Mouse (Mus musculus): ENCODE measurements at regions not wholly inside any gene's neighbourhood (a gene's known extent, or its start where the extent isn't known, plus 50 kb on each side); places are given as distances from the start of the nearest gene placed in this dataset.

GRCm38 (mm10) chr2:169360272-169360671, 227.3 kb downstream of the Gm11011 start:
- TF ChIP-seq CTCF (IDR thresholded peaks at IDR 0.05 in 2 of 3, conservative IDR thresholded peaks at IDR 0.05 in 1 of 3; ENCODE audit: control insufficient read depth in 1 of 3, insufficient read depth in 1 of 3, low read depth in 2 of 3, low read length in 3 of 3, poor library complexity in 1 of 3, severe bottlenecking in 1 of 3) (no peak), POLR2A (IDR thresholded peaks at IDR 0.05; ENCODE audit: control insufficient read depth in 1 of 2, insufficient read depth in 1 of 2, low read depth in 1 of 2, low read length in 2 of 2, poor library complexity in 1 of 2) (no peak), KAT2A (conservative IDR thresholded peaks at IDR 0.05; ENCODE audit: low read depth, low read length) (no peak), NRF1 (IDR thresholded peaks at IDR 0.05; ENCODE audit: insufficient read depth, low read depth, low read length, poor library complexity, severe bottlenecking) (no peak), ZKSCAN1 (IDR thresholded peaks at IDR 0.05; ENCODE audit: low read depth, low read length) (no peak), MYC (IDR thresholded peaks at IDR 0.05; ENCODE audit: low read depth, low read length) (no peak), GATA1 (IDR thresholded peaks at IDR 0.05; ENCODE audit: low read depth, low read length) (no peak), ZC3H11A (IDR thresholded peaks at IDR 0.05; ENCODE audit: low read depth, low read length) (no peak), GABPA (IDR thresholded peaks at IDR 0.05; ENCODE audit: low read depth, low read length) (no peak), HCFC1 (IDR thresholded peaks at IDR 0.05; ENCODE audit: low read depth, low read length) (no peak), EP300 (IDR thresholded peaks at IDR 0.05; ENCODE audit: low read depth in 1 of 2, low read length in 2 of 2) (no peak), MAX (IDR thresholded peaks at IDR 0.05; ENCODE audit: low read length) (no peak), USF2 (IDR thresholded peaks at IDR 0.05; ENCODE audit: borderline replicate concordance in 1 of 2, insufficient read depth in 1 of 2, low read depth in 1 of 2, low read length in 2 of 2) (no peak), JUND (IDR thresholded peaks at IDR 0.05; ENCODE audit: low read depth, low read length) (no peak)

Data from MEL (cell line).